Mouse (Mus musculus) G1E (cell line): ENCODE measurements around the gene Dhx35. TPM values are rescaled to one million over a fixed set of nuclear protein-coding genes. Genes with fewer than 3 reads are reported as not detected.

ENCODE experiments used
- ATAC-seq: 2 replicates; pipeline ENCODE4 v1.8.0; 2016; ENCODE audit warnings: mild to moderate bottlenecking; ENCODE audit not compliant: insufficient number of reproducible peaks, poor library complexity, low FRiP score, severe bottlenecking; ENCODE audit errors: extremely low read depth
- DNase-seq: peaks from one replicate; pipeline ENCODE4 v3.0.0; 2012; ENCODE audit warnings: low spot score
- H3K27me3 ChIP-seq: 2 replicates; pipeline ENCODE4 v1.6.1; 2012; ENCODE audit warnings: mild to moderate bottlenecking, low read length, inconsistent platforms; ENCODE audit not compliant: insufficient read depth
- H3K36me3 ChIP-seq: replicated peaks from 2 replicates; pipeline ENCODE3; 2012; ENCODE audit warnings: mild to moderate bottlenecking, inconsistent platforms
- H3K4me1 ChIP-seq: 2 replicates; pipeline ENCODE4 v1.6.1; 2012; ENCODE audit warnings: low read depth, low read length, inconsistent platforms, mixed read lengths; ENCODE audit not compliant: insufficient read depth
- H3K4me3 ChIP-seq: 2 replicates; pipeline ENCODE4 v1.5.1; 2012; ENCODE audit warnings: low read depth, mild to moderate bottlenecking, inconsistent platforms, low read length, moderate library complexity, mixed read lengths
- H3K9me3 ChIP-seq: replicated peaks from 2 replicates; pipeline ENCODE4 v1.6.1; 2012; ENCODE audit warnings: inconsistent platforms
- CTCF ChIP-seq: IDR thresholded peaks from 2 replicates; pipeline ENCODE4 v1.5.1; 2012; ENCODE audit warnings: low read depth, low read length, inconsistent platforms, mixed read lengths
- GATA1 ChIP-seq: IDR thresholded peaks from 2 replicates; pipeline ENCODE4 v1.6.1; 2012; ENCODE audit warnings: borderline replicate concordance, low read length, inconsistent platforms, mixed read lengths
- GATA2 ChIP-seq: IDR thresholded peaks from 2 replicates; pipeline ENCODE4 v1.6.1; 2012; ENCODE audit warnings: low read depth, low read length, inconsistent platforms, borderline replicate concordance
- POLR2AphosphoS5 ChIP-seq: IDR thresholded peaks from 2 replicates; pipeline ENCODE4 v1.6.1; 2012; ENCODE audit warnings: low read depth, low read length, inconsistent platforms; ENCODE audit not compliant: insufficient replicate concordance
- TAL1 ChIP-seq: conservative IDR thresholded peaks from 2 replicates; pipeline ENCODE4 v1.6.1; 2012; ENCODE audit warnings: low read depth, low read length, inconsistent platforms, mixed read lengths
- polyA plus RNA-seq: library from polyadenylated mRNA; stranded (reverse); fragments of >175 nt; gene quantifications from 2 replicates; pipeline ENCODE4 v1.2.3, GENCODE M21; 2012
- total RNA-seq, 2 experiments: library from RNA; stranded (forward) in 1 of 2; stranded (reverse) in 1 of 2; fragments of 200-1000 nt in 1 of 2; fragments of >200 nt in 1 of 2; fragmentation: Nextera tagmentation in 1 of 2; gene quantifications; 2 replicates each; pipeline ENCODE4 v1.2.3; 2014 to 2017

Gene Dhx35
- total and polyA plus RNA-seq, 3 experiments = 9.6 to 28.2 (median 24.2) TPM

GRCm38 (mm10) chr2:158891319-158891718, 96.7 kb downstream of the Dhx35 start:
- H3K4me3 ChIP-seq = no peak overlapping the region
- TF ChIP-seq POLR2AphosphoS5 (no peak), TAL1 (no peak), CTCF (no peak), GATA1 (no peak), GATA2 (no peak)
- no peak for ATAC-seq
- H3K9me3 ChIP-seq = peaks cover 11% of the 10 kb centered on the region
- DNase-seq = no peak
- no peaks in the 10 kb centered on the region for H3K4me1 ChIP-seq
- H3K27me3 ChIP-seq = no peaks in the 10 kb centered on the region; the same call in 1 of the 2 replicates
- H3K36me3 ChIP-seq = no peaks in the 10 kb centered on the region

GRCm38 (mm10) chr2:158893171-158893853, 98.7 kb downstream of the Dhx35 start:
- DNase-seq = no peak
- H3K27me3 ChIP-seq = no peaks in the 10 kb centered on the region
- H3K36me3 ChIP-seq = no peaks in the 10 kb centered on the region
- no peaks in the 10 kb centered on the region for H3K4me1 ChIP-seq
- H3K4me3 ChIP-seq = no peak overlapping the region
- H3K9me3 ChIP-seq = peaks cover 15% of the 10 kb centered on the region
- TF ChIP-seq GATA1 (no peak), TAL1 (no peak), POLR2AphosphoS5 (no peak), GATA2 (no peak), CTCF (no peak)
- ATAC-seq = no peak

GRCm38 (mm10) chr2:158898469-158899196, 104.0 kb downstream of the Dhx35 start:
- Histone ChIP-seq H3K4me3 (no peak overlapping the region), H3K4me1 (no peaks in the 10 kb centered on the region), H3K9me3 (peaks cover 27% of the 10 kb centered on the region), H3K36me3 (no peaks in the 10 kb centered on the region), H3K27me3 (no peaks in the 10 kb centered on the region)
- DNase-seq (no peak), ATAC-seq (no peak)
- TF ChIP-seq CTCF (no peak), GATA2 (no peak), TAL1 (no peak), GATA1 (no peak), POLR2AphosphoS5 (no peak)

Other genes with a start within 250 kb of the Dhx35 start
- not detected in 2 replicates for gene Slc32a1, start 184.0 kb upstream of the Dhx35 start, total RNA-seq (2014; fragmentation: Nextera tagmentation)
- not detected in 2 replicates for gene Slc32a1, start 184.0 kb upstream of the Dhx35 start, total RNA-seq (2017)
- gene Slc32a1, start 184.0 kb upstream of the Dhx35 start, polyA plus RNA-seq = 0.02 TPM in 1 of 2 replicates, not detected in the other
- gene Actr5, start 169.9 kb upstream of the Dhx35 start, total RNA-seq (2014; fragmentation: Nextera tagmentation) = 22.5 and 24.7 TPM in 2 replicates
- 20.2 and 22.5 TPM in 2 replicates for gene Actr5, start 169.9 kb upstream of the Dhx35 start, total RNA-seq (2017)
- 18.2 and 19.7 TPM in 2 replicates for gene Actr5, start 169.9 kb upstream of the Dhx35 start, polyA plus RNA-seq
- 0.34 and 0.75 TPM in 2 replicates for gene Ppp1r16b, start 129.4 kb upstream of the Dhx35 start, total RNA-seq (2014; fragmentation: Nextera tagmentation)
- 0.06 and 0.16 TPM in 2 replicates for gene Ppp1r16b, start 129.4 kb upstream of the Dhx35 start, total RNA-seq (2017)
- not detected in 2 replicates for gene Ppp1r16b, start 129.4 kb upstream of the Dhx35 start, polyA plus RNA-seq
- gene Fam83d, start 26.7 kb upstream of the Dhx35 start, total RNA-seq (2014; fragmentation: Nextera tagmentation) = 3.8 and 9.6 TPM in 2 replicates
- gene Fam83d, start 26.7 kb upstream of the Dhx35 start, total RNA-seq (2017) = 6.1 and 6.6 TPM in 2 replicates
- gene Fam83d, start 26.7 kb upstream of the Dhx35 start, polyA plus RNA-seq = 2.4 and 3.4 TPM in 2 replicates